Mouse (Mus musculus) yolk sac, embryonic 10.5 days (tissue): ENCODE results near the gene Ubtf.
"Not testable (repeated sequence)": the region's sequence is repeated elsewhere in the genome, so short reads cannot be mapped to it uniquely, and the experiment has no call there.

Source experiments
- DNase-seq: peaks from one replicate; pipeline ENCODE4 v3.0.0-alpha.2; 2017; ENCODE audit warnings: low spot score

The Ubtf gene

DNA sequence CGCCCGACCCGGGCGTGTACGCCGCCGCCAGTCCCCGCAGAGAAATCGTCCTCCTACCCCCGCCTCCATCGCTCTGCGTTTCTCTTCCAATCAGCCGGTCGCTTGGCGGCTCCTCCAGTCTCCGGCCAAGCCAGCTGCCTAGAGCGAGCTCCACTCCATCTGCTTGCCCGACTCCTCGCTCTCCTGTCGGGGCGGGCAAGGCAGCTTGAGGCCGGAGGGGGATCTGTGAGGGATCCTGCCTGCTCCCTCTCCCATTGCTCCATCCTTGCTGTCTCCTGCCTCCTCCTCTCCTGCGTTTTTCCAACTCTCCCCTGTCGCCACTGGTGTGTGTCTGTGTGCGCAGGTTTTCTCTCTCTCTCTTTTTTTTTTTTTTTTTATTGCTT lies at the start of gene Ubtf:
Ubtf (minus strand) TSS at position 333 of the 383 bp plus-strand sequence.
- DNase-seq = peak; percentile 78

DNA sequence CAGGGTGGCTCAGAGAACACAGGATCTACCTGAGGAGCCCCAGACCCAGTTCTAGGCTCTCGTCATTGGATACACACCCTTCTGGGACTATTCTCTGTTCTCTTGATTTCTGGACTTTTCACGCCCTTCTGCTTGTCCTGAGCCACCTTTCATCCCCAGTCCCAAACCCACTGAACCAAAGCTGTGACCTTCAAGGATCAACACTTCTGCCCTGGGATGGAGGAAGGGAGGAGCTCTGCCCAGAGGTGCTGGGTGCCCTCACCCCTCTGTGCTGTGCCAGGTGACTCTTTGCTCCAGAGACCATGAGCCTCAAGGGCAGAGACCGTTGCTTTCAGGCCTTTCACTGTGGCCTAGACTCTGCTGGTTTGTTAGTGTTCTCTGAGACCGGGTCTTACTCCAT lies 49.7 kb upstream of the Ubtf start:
- DNase-seq = no peak

DNA sequence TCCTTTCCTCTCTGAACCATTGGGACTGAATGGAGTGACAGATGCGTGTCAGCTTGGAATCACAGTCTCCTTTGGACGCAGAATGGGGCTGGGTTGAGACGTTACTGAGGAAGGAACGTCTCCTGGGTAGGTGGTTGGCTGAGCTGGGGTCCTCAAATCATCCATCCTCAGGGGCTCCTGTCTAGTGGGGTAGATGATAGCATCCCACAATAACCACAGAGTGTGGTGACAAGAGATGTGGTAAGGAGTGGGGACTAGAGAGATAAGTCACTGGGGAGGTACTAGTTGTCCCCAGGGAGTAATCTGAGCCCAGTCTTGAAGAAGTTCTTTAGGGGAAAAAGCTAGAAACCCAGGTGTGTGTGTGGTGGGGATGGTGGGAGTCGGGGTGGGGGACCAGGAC lies 48.8 kb upstream of the Ubtf start:
- no peak for DNase-seq

DNA sequence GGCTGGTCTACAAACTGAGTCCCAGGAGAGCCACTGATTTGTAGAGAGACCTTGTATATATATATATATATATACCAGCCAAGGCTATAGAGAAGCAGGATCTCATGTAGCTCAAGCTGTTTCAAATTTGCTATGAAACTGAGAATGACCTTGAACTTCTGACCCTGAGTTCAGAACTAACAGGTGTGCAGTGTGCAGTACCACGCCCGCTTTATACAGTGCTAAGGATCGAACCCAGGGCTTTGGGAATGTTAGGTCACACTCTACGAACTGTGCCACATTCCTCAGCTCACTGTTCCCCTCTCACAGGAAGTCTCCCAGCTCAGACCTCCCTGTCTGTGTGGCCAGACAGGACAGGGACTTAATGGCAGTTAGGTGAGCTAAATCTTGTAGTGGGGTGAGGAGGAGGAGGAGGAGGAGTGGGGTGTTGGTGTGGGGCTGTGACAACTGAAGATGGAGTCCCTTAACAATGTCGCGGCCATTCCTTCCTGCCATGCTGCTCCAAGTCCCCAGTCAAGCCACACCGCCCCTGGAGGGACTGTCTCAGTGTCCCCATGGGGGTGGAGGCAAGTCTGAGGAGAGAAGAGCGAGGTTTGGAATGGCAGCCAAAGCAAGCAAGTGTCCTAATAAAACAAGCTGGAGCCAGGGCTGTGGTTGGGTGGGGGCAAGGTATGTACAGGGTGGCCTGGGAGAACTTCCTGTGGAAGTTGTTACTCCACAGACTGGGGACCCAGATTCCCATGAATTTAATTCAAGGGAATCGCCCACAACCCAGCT lies 48.1 kb upstream of the Ubtf start:
- DNase-seq = no peak

DNA sequence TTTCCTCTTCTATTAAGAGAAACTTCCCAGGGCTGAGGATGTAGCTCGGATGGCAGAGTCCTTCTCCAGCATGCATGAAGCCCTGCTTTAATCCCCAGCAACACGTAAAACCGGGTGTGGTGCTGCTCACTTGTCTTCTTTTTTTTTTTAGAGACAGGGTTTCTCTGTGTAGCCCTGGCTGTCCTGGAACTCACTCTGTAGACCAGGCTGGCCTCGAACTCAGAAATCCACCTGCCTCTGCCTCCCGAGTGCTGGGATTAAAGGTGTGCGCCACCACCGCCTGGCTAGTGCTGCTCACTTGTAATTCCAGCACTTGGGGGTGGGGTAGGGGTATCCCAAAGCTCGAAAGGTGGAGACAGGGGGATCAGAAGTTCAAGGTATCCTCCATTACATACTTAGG lies 46.6 kb upstream of the Ubtf start, which contains the start of gene Slc4a1:
Slc4a1 (minus strand) TSS at position 101 of the 400 bp plus-strand sequence.
- DNase-seq = not testable (repeated sequence)

DNA sequence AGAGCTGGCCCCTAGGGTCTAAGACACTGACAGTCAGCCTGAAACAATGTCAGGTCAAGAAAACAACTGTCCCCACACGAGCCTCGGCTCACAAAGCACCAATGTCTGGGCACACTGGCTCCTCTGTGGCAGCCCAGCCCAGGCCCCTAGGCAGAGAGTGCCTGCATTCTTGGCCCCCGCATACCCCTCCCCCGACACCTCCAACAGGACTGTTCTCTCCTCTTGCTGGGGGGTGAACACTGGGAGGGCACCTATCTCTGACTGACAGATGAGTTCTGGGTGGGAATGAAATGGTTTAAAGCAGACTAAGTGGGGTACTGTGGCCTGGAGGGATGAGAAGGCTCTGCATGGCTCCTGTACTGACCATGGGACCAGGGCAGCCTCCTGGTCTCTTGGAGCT lies 46.2 kb upstream of the Ubtf start:
- no peak for DNase-seq

DNA sequence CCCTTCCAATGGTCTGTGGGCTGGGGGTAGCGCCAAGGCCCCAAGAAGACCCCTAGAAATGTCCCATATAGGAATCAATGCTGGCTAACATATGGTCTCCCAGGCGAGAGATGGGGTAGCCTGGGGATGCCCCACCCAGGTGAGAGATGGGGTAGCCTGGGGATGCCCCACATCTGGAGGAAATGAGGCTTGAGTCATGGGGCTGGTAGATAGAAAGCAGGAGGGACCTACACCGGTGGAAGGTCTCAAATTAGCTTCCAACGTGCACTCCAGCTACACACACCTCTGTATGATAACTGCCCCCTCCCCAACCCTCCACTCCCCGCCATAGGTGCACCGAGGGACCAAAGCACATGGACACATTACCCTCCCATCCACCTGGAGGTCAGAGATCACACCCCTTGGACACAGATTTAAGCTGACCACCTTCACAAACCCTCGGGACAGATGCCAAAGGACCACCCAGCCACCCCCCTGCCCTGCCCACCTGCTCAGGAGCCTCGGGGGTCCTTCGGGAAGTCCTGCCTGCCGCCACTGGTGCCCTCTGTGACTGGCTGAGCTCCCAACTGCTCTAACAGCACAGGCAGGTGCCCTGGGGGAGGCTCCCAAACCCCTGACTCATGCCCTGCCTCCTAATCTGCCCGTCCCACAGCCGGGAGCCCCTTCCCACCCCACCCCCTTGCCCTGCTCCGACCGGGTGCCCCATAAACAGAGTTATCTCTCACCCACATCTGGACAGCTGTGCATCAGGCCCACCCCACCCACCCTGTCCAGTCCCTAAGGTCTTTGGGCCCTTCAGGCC lies 45.2 kb upstream of the Ubtf start:
- DNase-seq = peak; percentile 43

DNA sequence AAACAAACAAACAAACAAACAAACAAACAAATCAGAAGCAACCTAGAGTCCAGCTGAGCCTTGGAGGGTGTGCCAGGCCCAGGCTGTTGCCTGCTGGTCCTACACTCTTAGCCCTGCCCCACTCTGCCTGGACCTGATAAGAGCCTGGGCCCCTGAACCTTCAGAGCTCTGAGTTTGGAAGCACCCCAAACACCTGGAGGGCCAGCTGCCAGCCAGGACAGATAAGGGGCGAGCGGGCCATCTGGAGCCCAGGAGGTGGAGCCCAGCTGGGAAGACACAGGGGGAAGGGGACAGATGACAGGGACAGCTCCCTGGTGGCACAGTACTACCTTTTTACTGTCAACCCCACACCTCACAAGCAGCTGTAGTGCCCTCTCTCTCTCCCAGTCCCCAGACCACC lies 44.1 kb upstream of the Ubtf start:
- DNase-seq = peak; percentile 44

DNA sequence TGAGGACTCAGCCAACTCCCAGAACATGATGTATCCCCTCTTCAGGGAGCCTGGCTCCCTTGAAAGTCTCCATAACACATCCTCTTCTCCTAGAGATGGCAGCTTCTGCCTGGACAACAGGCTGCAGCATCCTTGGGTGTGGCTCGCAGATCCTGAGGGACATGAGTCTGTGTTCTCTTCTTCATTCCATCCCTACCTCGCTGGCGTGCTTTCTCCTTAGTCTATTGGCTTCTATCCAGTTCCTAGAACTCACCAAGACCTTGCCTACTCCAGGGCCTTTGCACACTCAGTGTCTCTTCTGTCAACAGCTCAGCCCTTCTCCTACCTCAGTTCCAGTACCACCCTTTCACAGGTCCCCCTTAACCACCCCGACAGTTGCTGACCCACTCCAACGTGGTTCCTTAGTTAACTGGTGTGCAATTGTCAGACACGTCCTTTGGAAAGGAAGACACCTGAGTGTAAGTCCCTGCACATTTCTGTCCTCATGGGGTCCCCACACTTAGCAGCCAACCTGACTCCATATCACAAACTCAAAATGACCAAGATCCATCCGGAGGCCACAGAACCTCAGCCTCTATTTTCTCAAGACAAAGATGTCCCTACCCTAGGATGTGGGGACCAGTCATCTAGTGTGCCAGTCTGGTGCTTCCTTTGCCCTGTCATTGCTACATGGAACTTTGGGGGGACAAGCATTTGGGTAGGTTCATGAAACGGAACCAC lies 42.4 kb upstream of the Ubtf start:
- no peak for DNase-seq

DNA sequence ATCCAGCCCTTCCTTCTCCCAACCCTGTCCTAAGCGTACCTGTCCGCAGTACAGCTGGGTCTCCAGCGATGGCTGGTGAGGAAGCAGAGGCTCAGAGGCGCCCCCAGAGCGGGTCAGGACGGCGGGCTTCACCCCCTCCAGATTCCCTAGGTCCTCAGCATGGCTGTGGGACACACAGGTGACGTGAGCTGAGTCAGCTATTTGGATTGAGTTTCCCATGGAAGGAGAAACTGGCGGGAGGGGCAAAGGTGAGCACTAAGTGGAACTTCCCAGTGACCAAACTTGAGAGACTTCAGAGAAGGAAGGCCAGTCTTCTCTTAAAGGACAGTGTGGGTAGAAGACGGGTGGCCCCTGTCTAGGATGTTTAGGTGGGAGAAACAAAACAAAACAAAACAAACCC lies 38.8 kb upstream of the Ubtf start:
- DNase-seq = no peak

DNA sequence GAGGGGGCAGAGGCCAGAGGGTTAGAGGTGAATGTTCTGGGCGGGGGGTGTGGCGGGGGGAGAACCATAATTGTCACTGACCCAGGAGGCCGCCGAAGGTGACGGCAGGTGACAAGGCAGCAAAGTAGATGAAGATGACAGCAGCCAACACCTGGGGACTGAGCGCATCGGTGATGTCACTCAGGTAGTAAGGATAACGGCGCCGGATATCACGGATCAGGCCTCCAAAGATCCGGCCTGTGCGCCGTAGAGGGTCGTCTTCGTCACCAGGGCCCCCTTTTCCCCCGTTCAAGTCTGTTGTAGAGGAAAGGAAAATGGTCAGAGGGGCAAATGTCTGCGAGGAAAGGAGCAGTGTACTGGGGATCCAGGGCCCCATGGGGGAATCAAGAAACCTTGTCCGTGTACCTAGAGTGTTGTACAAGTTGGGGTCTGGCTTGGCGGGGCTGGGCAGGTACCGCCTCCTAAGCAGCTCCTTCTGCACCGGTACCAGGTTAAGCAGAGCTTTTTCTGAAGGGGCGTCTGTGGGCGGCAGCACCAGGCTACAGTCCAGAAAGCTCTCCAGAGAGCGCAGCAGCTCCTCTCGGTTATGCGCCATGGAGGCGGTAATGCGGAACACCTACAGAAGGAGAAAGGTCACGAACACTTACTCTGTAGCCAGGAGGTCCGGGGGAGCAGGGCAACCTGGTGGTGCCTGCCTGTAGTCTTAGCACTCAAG lies 37.3 kb upstream of the Ubtf start:
- no peak for DNase-seq

DNA sequence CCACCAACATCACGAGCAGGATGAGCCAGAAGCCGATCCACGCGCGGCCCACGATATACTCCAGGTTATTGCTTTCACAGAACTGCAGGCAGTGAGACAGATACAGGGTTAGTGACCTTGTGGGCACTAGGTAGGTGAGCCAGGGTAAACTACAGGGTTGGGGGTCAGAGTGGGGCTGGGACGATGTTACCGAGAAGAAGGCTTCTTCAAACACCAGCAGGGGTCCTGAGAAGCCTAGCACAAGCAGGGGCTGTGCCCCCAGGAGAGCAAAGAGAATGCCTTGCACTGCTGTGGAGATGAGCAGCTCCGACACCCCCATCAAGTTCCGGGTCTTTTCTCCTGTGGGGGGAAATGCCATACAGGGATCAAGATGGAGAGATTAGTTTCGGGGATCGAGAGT lies 36.6 kb upstream of the Ubtf start:
- no peak for DNase-seq

DNA sequence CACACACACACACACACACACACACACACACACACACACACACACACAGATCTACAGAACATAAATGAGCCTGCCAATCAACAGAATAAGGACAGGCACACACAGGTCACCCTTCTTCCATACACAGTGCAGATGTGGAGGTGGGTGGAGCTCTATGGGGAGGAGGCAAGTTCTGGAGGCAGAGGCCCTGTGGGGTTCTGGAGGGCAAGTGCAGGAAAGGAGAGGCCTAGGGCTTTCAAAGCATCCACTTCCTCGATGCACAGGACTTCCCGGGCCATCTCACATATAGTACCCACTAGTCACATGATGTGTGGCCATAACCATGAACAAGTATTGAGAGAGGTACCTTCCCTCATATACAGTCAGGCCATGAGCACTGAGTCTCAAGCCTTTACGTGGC lies 36.0 kb upstream of the Ubtf start:
- no peak for DNase-seq

DNA sequence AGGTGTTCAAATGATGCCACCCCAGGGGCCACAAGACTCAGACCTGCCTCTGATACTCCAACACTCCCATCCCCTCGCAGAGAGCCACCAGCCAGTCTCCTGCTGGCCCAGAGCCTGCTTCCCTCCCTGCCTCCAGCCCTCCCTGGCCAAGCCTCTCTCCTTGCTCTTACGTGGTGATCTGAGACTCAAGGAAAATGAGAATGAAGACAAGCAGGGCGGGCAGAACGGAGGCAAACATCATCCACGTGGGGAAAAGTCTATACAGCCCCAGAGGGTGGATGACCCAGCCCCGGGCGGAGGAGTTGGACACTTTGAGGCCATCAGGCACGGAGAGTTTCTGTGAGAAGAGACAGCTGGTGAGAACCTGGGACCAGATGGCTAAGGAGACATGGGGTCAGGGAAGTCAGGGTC lies 33.5 kb upstream of the Ubtf start:
- no peak for DNase-seq

DNA sequence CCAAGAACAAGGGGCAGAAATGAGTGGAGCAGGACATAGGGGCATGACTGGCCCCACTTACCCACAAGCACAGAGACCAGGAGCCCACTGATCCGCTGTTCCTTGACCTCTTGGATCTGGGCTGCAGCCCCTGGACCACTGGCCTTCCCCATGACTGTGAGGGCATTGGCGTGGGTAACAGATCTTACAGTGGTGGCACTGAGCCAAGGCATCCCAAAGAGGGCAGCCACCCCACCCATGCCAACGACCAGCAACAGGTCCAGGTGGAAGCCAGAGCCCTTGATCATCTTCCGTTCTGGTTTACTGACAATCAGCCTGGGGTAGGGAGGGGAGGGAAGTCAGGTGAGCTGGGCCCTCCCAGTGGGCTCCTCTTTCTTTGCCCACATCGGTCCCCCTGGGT lies 32.8 kb upstream of the Ubtf start:
- no peak for DNase-seq

DNA sequence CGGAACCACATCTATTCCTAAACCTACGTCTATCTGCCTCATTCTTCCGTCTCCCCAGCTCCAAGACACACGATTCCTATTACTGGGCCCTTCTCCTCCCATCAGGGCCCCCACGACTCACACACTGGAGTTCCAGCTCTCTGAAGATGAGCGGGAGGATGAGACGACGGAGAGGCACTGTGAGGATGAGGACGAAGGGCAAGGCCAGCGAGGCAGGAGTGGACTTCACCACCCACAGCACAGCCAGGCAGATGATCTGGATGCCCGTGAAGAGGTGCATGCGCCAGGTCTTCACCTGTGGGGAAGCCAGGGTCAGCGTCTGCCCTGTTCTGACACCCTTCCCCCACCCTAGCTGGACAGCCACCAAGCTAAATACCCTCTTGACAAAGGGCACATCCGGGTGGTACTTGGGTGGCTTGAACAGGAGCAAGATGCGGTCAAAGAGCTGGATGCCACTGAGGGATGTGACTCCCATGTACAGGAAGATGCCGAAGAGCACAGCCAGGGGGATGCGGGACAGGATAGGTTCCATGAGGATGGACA lies 31.5 kb upstream of the Ubtf start:
- no peak for DNase-seq

DNA sequence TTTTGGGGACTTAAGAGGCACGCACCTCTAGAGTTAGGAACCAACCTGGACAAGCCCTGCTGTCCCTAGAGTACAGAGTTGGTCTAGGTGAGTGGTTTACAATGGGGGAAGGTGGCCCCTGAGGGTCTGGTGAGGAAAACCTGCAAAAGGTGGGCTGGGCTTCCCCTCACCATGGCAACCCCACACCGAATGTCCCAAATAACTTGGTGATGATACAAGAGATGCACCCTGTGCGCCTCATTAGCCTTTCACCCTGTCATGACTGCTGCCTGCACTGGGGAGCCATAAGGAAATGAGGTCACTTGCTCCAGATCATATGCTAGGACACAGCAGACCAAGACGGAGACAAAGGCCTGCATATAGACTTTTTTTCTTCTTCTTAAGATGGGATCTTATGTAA lies 30.9 kb upstream of the Ubtf start:
- no peak for DNase-seq

DNA sequence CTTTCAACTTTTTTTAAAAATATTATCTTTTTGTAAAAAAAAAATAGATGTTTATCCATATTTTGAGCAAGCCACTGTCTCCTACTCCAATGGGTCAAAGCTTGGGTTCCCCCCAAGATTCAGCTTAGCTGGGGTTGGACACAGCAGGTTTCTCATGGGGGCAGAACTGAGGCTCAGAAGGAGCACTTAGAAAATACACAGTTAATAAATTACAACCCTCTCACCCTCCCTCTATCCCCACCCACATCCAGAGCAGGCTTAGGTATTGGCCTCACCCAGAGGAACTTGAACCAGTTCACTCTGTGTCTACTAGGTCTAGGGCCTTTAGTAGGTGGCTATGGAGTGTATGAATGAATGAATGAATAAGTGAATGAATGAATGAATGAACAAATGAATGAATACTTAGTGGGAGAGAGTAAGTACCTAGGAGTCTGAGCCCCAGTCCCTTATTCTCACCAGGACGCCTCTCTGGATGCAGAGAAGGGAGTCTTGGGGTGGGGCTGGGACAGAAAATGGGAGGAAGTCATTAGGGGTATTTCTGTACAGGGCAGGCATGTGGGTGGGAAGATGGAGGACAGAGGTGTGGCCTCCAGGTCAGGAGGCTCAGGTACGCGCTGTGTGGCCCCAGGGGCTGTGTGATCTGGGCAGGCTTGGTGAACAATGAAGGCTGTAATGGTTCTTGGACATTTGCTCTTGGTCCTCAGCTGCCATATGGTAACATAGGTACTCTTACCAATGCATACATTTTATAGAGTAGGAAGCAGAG lies 29.8 kb upstream of the Ubtf start:
- DNase-seq = no peak

DNA sequence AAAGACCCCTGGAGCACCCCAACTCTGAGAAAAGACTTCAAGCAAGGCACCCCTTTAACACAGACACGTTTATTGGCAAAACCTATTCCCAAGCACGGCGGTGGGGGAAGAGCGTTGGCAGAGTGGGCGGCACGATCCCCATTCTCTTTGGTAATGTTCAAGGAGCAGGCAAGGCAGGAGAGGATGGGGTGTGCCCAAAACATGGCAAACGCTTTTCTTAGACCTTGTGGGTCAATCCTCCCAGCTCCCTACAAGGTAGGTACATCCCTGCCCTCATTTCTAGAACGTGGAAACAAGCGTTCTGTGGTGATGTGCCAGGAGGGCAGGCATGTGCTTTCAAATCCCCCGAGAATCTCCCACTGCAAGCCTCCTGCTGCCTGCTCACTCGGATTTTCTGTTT lies 29.2 kb upstream of the Ubtf start:
- no peak for DNase-seq

DNA sequence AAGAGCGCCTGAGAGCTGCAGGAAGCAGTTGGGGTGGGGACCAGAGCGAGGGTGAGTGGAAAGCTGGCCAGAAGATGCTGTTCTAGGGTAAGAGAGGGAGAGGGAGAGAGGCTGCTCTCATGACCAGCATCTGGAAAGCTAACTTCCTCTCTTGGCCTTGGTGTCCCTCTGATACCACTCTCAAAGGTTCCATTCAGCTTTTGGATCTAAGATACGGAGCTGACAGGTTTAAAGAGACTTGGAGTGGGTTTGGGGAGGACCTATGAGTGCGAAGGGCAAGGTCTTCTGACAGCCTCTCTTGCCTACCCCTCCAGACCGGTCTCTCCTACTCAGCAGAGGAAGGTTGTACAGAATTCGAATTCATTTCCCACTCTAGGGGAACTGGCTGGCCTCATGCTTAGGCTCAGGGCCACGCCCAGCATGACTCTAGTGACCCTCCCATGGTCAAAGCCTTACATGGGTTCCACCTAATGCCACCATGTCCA lies 28.6 kb upstream of the Ubtf start:
- no peak for DNase-seq

DNA sequence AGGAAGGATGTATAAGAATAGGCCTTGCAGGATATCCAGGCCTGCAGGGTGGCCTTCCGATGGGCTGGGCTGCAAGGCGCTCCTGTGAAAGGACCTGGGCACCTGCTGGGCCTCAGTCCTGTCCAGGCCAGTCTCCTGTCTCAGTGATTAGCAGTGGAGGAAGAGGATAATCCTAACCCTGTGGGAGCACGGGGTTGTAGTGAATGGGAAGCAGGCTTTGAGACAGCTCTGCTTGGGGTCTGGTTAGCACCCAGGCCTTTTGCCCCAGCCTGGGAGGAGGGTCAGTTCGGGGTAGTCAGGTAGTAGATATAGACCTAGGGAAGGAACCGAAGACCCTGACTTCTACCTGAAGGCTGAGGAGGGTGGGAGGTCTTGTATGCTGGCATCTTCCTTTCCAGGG lies 28.1 kb upstream of the Ubtf start:
- DNase-seq = no peak
